Mouse (Mus musculus) heart, embryonic 13.5 days (tissue): ENCODE measurements around the gene Arl2. TPM values are rescaled to one million over a fixed set of nuclear protein-coding genes. Genes with fewer than 3 reads are reported as not detected.
A peak's percentile ranks its signal among the peaks of the same experiment; 100 is the strongest.

Source experiments
- ATAC-seq: fragments of 200-750 bp; cut with Nextera tagmentation; 2 replicates; pipeline ENCODE4 v1.8.0; 2017; ENCODE audit warnings: moderate TSS enrichment; ENCODE audit not compliant: insufficient number of reproducible peaks, low FRiP score, low TSS enrichment; ENCODE audit errors: extremely low read depth
- H3K27ac ChIP-seq: fragments of 300-500 bp; sonication (generic); replicated peaks from 2 replicates; pipeline ENCODE4 v1.5.1; 2015; ENCODE audit warnings: moderate library complexity, mild to moderate bottlenecking, inconsistent platforms
- H3K27me3 ChIP-seq: fragments of 300-500 bp; sonication (generic); replicated peaks from 2 replicates; pipeline ENCODE4 v1.6.1; 2015; ENCODE audit warnings: mild to moderate bottlenecking, inconsistent platforms
- H3K36me3 ChIP-seq: fragments of 300-500 bp; sonication (generic); 2 replicates; pipeline ENCODE4 v1.6.1; 2015; ENCODE audit warnings: mild to moderate bottlenecking, inconsistent platforms
- H3K4me1 ChIP-seq: fragments of 300-500 bp; sonication (generic); 2 replicates; pipeline ENCODE4 v1.6.1; 2015; ENCODE audit warnings: inconsistent platforms
- H3K4me2 ChIP-seq: fragments of 300-500 bp; sonication (generic); 2 replicates; pipeline ENCODE4 v1.6.1; 2015; ENCODE audit warnings: inconsistent platforms, mild to moderate bottlenecking, moderate library complexity
- H3K4me3 ChIP-seq: fragments of 300-500 bp; sonication (generic); 2 replicates; pipeline ENCODE4 v1.5.1; 2015; ENCODE audit warnings: moderate library complexity, mild to moderate bottlenecking, inconsistent platforms
- H3K9ac ChIP-seq: fragments of 300-500 bp; sonication (generic); 2 replicates; pipeline ENCODE4 v1.6.1; 2015; ENCODE audit warnings: inconsistent platforms, mild to moderate bottlenecking, moderate library complexity
- H3K9me3 ChIP-seq: fragments of 300-500 bp; sonication (generic); 2 replicates; pipeline ENCODE4 v1.6.1; 2016; ENCODE audit warnings: inconsistent platforms
- WGBS: fragments of 180-500 bp; shearing (Covaris S2); methylation state at CpG from one replicate; pipeline ENCODE4 v1.1.7; 2015; ENCODE audit warnings: mixed read lengths; 5-methylcytosine and 5-hydroxymethylcytosine counted together
- polyA plus RNA-seq: library from polyadenylated mRNA; unstranded; fragments of >200 nt; fragmentation: Nextera tagmentation; extraction: Ambion mirVana; gene quantifications from 2 replicates; pipeline ENCODE4 v1.2.1, GENCODE M21; 2015

Arl2 gene
- polyA plus RNA-seq, result 83.0 and 85.6 TPM in 2 replicates

DNA sequence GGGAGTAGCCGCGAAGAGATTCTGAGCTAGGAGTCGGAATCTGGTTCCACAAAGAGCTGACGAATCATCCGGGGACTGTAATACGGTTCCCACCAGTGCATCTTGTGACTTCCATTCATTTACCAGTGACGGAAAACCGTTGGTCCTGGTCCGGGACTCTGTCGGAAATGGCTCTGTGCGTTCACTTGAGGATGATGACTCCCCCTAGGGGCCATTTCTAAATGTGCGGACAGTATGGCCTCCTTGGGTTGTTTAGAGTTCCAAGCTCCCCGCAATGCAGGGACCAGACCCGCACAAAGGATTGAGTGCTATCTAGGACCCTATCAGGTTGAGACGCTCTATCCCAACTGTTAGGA lies at the start of gene Arl2:
Gene Arl2, minus strand, starts transcription at position 155 of the 356 bp plus-strand sequence.
- 0% methylated on average over 15 of the region's 15 CpGs for WGBS
- H3K4me2 ChIP-seq, result peak within 1 kb of the TSS; percentile 88
- peak; percentile 59; the same call in 1 of the 2 replicates for ATAC-seq
- peak within 1 kb of the TSS; percentile 94 for H3K9ac ChIP-seq
- H3K27ac ChIP-seq, result peak within 1 kb of the TSS; percentile 94
- peaks cover 17% of the 10 kb centered on the region for H3K4me1 ChIP-seq
- H3K36me3 ChIP-seq, result peaks cover 16% of the 10 kb centered on the region
- no peaks in the 10 kb centered on the region for H3K9me3 ChIP-seq
- H3K4me3 ChIP-seq, result peak within 1 kb of the TSS; percentile 68
- no peaks in the 10 kb centered on the region; the same call in 1 of the 2 replicates for H3K27me3 ChIP-seq

- no peaks in the 10 kb centered on the region for H3K36me3 ChIP-seq
- no peak within 1 kb of the TSS for H3K4me2 ChIP-seq
- no peak within 1 kb of the TSS for H3K27ac ChIP-seq
- H3K4me3 ChIP-seq, result no peak within 1 kb of the TSS
- 76% methylated on average over 23 of the region's 23 CpGs for WGBS
- peaks cover 15% of the 10 kb centered on the region; the same call in 1 of the 2 replicates for H3K27me3 ChIP-seq
- no peak within 1 kb of the TSS for H3K9ac ChIP-seq
- no peaks in the 10 kb centered on the region for H3K9me3 ChIP-seq
- H3K4me1 ChIP-seq, result no peaks in the 10 kb centered on the region
- no peak for ATAC-seq
These were observed 42.8 kb upstream of the Arl2 start, which contains the start of gene Majin for GRCm38 (mm10) chr19:6184131-6184530. Gene Majin (plus strand): TSS chr19:6184388.

DNA sequence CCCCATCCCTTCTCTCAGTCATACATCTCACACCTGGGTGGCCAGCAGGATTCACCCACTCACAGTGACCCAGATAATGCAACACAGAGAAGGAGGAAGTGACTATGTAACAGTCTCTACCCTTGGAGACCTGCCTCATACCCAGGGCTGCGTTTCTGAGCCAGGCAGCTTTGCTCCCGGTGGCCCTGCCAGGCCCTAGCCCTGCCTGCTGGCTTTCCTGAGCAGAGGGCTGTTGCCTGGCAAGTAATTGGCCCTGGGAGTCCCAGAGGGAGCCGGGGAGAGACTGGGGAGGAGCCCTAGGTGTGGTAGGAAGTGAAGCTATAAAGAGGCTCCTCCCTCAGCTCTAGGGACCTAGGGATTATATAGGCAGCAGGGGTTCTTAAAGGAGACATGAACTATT lies 41.2 kb upstream of the Arl2 start:
- Histone ChIP-seq H3K36me3 (no peaks in the 10 kb centered on the region), H3K9ac (no peak overlapping the region), H3K4me2 (no peak overlapping the region), H3K27me3 (peaks cover 15% of the 10 kb centered on the region; the same call in 1 of the 2 replicates), H3K9me3 (no peaks in the 10 kb centered on the region), H3K27ac (no peak overlapping the region), H3K4me1 (no peaks in the 10 kb centered on the region), H3K4me3 (no peak overlapping the region)
- ATAC-seq, result no peak
- 15% methylated on average over 3 of the region's 3 CpGs for WGBS

DNA sequence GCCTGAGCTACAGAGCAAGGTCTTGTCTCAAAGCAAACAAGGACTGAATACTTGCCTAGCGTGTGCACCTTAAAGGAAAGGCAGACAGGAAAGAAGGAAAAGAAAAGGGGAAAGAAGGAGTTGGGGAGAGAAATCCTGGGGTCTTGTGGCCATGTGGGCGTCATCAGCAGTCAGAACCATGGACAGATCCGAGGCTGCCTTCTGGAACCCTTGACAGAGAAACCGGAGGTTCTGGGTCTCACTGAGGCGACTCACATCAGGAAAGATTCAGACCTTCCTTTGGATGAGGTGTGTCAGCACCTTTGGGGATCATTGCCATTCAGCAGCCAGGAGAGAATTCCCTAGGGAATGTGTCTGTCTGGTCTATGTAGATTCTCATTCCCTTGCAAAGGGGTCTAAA lies 40.3 kb upstream of the Arl2 start:
- Histone ChIP-seq H3K4me3 (no peak overlapping the region), H3K27ac (no peak overlapping the region), H3K4me1 (no peaks in the 10 kb centered on the region), H3K4me2 (no peak overlapping the region), H3K9ac (no peak overlapping the region), H3K36me3 (no peaks in the 10 kb centered on the region), H3K27me3 (peaks cover 15% of the 10 kb centered on the region; the same call in 1 of the 2 replicates), H3K9me3 (no peaks in the 10 kb centered on the region)
- no peak for ATAC-seq
- 9% methylated on average over 5 of the region's 5 CpGs for WGBS

GRCm38 (mm10) chr19:6178775-6179174 lies 37.4 kb upstream of the Arl2 start:
- H3K36me3 ChIP-seq, result no peaks in the 10 kb centered on the region
- 68% methylated on average over 6 of the region's 6 CpGs for WGBS
- ATAC-seq, result no peak

DNA sequence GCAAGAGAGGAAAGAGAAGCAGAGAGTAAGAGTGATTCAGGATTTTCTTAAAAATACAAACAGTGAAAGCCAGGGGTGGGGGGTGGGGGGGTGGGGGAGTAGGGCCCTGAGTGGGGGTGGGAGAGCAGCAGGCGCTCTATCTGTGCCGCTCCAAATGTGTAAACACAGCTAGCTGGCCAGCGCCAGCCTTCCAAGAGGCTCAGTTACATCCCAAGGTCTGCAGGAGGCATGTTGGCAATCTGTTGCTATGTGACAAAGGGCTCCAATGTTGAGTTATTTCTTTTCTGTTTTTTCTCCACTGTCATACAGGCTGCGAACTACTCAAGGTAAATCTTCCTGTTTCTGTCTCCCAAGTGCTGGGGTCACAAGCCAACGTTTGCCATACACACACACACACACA lies 33.4 kb upstream of the Arl2 start:
- no peak overlapping the region for H3K4me3 ChIP-seq
- H3K9me3 ChIP-seq, result no peaks in the 10 kb centered on the region
- no peak overlapping the region for H3K9ac ChIP-seq
- ATAC-seq, result no peak
- no peak overlapping the region for H3K4me2 ChIP-seq
- no peaks in the 10 kb centered on the region for H3K36me3 ChIP-seq
- H3K27me3 ChIP-seq, result no peaks in the 10 kb centered on the region
- H3K4me1 ChIP-seq, result no peaks in the 10 kb centered on the region
- H3K27ac ChIP-seq, result no peak overlapping the region
- WGBS, result 27% methylated on average over 5 of the region's 5 CpGs

More at GRCm38 (mm10) chr19:6178775-6179174, 37.4 kb upstream of the Arl2 start:
- Histone ChIP-seq H3K4me2 (no peak overlapping the region), H3K27ac (no peak overlapping the region), H3K4me1 (no peaks in the 10 kb centered on the region), H3K27me3 (peaks cover 12% of the 10 kb centered on the region; the same call in 1 of the 2 replicates), H3K9ac (no peak overlapping the region), H3K9me3 (no peaks in the 10 kb centered on the region), H3K4me3 (no peak overlapping the region)

GRCm38 (mm10) chr19:6171215-6171614 lies 29.9 kb upstream of the Arl2 start:
- Histone ChIP-seq H3K36me3 (no peaks in the 10 kb centered on the region), H3K4me1 (no peaks in the 10 kb centered on the region), H3K4me2 (no peak overlapping the region), H3K4me3 (no peak overlapping the region), H3K9ac (no peak overlapping the region), H3K9me3 (no peaks in the 10 kb centered on the region), H3K27me3 (no peaks in the 10 kb centered on the region), H3K27ac (no peak overlapping the region)
- no peak for ATAC-seq
- 76% methylated on average over 8 of the region's 8 CpGs for WGBS

DNA sequence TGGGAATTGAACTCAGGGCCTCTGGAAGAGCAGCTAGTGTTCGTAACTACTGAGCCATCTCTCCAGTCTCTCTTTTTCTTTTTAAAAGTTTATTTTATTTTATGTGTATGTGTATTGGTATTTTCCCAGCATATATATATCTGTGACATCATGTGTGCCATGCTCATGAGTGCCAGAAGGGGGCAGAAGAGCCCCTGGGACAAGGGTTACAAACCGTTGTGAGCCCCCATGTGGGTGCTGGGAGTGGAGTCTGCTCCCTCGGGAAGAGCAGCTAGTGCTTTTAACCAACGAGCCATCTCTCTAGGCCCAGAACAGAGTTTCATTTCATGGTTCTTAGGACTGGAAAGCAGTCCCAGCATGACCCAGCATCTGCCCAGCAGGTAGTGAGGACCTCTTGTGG lies 25.4 kb upstream of the Arl2 start:
- H3K27me3 ChIP-seq, result 0 out of 2 replicates have a peak, but pooled peaks cover 6% of the 10 kb centered on the region
- WGBS, result 63% methylated on average over 4 of the region's 4 CpGs
- H3K27ac ChIP-seq, result no peak overlapping the region
- no peak overlapping the region for H3K4me3 ChIP-seq
- H3K36me3 ChIP-seq, result no peaks in the 10 kb centered on the region
- no peak overlapping the region for H3K4me2 ChIP-seq
- ATAC-seq, result no peak
- H3K9ac ChIP-seq, result no peak overlapping the region
- no peaks in the 10 kb centered on the region for H3K9me3 ChIP-seq
- no peaks in the 10 kb centered on the region for H3K4me1 ChIP-seq

DNA sequence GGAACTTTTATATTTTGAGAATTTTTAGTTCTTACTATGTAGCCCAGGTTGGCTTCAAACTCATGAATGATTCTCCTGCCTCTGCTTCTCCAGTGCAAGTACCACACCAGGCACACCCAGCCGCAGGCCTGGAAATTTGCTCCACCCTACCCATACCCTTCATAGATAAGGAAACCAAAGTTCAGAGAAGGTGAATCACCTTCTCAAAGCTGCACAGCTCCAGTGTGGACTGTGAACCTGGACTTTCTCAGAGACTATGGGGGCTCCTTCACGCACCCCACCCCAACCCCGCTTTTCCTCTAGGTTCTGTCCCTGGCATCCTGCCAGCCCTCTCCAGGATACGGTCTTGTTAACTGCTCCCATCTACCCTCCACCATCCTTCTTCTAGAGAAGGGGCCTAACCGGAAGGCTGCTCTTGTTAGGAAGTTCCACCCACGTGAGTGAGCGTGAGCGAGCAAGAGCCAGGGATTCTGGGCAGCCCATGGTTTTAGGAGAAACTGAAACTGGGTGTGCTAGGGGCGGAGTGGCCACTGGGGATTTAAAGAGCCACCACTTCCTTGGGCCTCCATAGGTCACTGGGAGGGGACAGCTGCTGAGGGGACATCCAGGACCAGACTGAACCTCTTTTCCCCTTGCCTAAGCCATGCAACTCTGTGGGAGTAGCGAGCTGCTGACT lies 22.7 kb upstream of the Arl2 start:
- Histone ChIP-seq H3K4me2 (no peak overlapping the region), H3K4me3 (no peak overlapping the region), H3K9ac (no peak overlapping the region), H3K27me3 (0 out of 2 replicates have a peak, but pooled peaks cover 11% of the 10 kb centered on the region), H3K36me3 (no peaks in the 10 kb centered on the region), H3K27ac (no peak overlapping the region), H3K9me3 (no peaks in the 10 kb centered on the region), H3K4me1 (no peaks in the 10 kb centered on the region)
- ATAC-seq, result no peak
- 63% methylated on average over 10 of the region's 10 CpGs for WGBS

GRCm38 (mm10) chr19:6157220-6157619 lies 15.9 kb upstream of the Arl2 start:
- WGBS, result 62% methylated on average over 6 of the region's 6 CpGs
- no peak overlapping the region for H3K4me3 ChIP-seq
- H3K36me3 ChIP-seq, result no peaks in the 10 kb centered on the region
- H3K4me1 ChIP-seq, result no peaks in the 10 kb centered on the region
- H3K4me2 ChIP-seq, result no peak overlapping the region
- H3K9me3 ChIP-seq, result no peaks in the 10 kb centered on the region
- H3K27ac ChIP-seq, result no peak overlapping the region
- 0 out of 2 replicates have a peak, but pooled peaks cover 12% of the 10 kb centered on the region for H3K27me3 ChIP-seq
- no peak for ATAC-seq
- no peak overlapping the region for H3K9ac ChIP-seq

GRCm38 (mm10) chr19:6156372-6156771 lies 15.0 kb upstream of the Arl2 start:
- Histone ChIP-seq H3K27ac (no peak overlapping the region), H3K4me2 (no peak overlapping the region), H3K36me3 (no peaks in the 10 kb centered on the region), H3K9ac (no peak overlapping the region), H3K27me3 (0 out of 2 replicates have a peak, but pooled peaks cover 5% of the 10 kb centered on the region), H3K4me1 (no peaks in the 10 kb centered on the region), H3K4me3 (no peak overlapping the region), H3K9me3 (no peaks in the 10 kb centered on the region)
- 61% methylated on average over 8 of the region's 8 CpGs for WGBS
- ATAC-seq, result no peak

GRCm38 (mm10) chr19:6155174-6155573 lies 13.8 kb upstream of the Arl2 start:
- 79% methylated on average over 9 of the region's 9 CpGs for WGBS
- Histone ChIP-seq H3K9me3 (no peaks in the 10 kb centered on the region), H3K4me2 (no peak overlapping the region), H3K9ac (no peak overlapping the region), H3K36me3 (no peaks in the 10 kb centered on the region), H3K4me3 (no peak overlapping the region), H3K27ac (no peak overlapping the region), H3K4me1 (no peaks in the 10 kb centered on the region), H3K27me3 (peaks cover 4% of the 10 kb centered on the region; the same call in 1 of the 2 replicates)
- ATAC-seq, result no peak
